Mouse (Mus musculus) neutrophil, adult 59 days (primary cell): ENCODE data around the gene Fam184b. TPM values are rescaled to one million over a fixed set of nuclear protein-coding genes. Genes with fewer than 3 reads are reported as not detected.

Experiments
- total RNA-seq, 2 experiments: library from RNA; stranded (reverse); gene quantifications; 1 replicate in 1 of 2; 2 replicates in 1 of 2; pipeline ENCODE4 v1.2.4; 2023

The Fam184b gene
- total RNA-seq, result under 1 TPM in 1 of 2 experiments, not detected in 1; 0.16 TPM

DNA sequence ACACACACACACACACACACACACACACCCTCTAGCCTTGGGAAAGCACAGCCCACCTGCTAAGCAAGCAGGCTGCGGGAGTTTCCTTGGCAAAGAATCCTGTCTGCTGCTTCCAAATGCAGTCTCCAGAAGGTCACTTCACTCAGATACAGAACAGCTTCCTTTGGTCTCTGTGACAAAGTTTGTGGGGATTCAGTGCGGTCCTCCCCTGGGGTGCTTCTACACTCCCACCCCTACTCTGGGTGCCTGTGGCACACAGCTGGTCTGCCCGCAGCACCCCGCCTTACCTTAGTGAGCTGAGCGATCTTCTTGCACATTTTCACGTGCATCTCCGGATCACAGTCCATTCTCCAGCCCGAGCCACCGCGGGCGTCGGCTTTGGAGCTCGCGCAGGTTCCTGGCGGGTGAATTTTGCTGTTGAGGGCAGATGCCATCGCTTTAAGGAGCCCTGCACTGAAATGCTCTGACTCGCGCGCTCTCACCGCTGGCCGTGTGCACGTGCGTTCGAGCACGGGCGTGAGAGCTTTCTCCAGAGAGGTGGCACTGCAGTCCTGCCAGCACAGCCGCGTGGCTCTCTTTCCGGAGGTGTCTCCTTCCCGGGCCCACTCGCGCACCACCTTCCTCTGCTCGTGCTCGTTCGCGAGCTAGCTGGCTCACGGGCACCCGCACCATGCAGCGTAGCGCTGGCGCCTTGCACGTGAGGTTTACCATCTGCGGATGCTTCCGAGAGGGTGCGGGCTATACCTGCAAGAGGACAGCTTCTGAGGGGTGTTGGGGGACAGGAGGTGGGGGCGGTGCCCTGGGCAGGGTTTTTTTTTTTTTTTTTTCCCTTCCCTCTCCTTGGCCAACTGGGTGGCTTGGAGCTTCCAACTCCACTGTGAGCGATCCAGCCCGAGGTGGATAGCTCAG lies at the start of gene Fam184b:
TSS of gene Fam184b (minus strand) at position 809 of the 909 bp plus-strand sequence.

GRCm38 (mm10) chr5:45669598-45670279 lies 30.3 kb upstream of the Fam184b start, which contains the start of gene Ncapg:
TSS of gene Ncapg (plus strand) at chr5:45669919.

DNA sequence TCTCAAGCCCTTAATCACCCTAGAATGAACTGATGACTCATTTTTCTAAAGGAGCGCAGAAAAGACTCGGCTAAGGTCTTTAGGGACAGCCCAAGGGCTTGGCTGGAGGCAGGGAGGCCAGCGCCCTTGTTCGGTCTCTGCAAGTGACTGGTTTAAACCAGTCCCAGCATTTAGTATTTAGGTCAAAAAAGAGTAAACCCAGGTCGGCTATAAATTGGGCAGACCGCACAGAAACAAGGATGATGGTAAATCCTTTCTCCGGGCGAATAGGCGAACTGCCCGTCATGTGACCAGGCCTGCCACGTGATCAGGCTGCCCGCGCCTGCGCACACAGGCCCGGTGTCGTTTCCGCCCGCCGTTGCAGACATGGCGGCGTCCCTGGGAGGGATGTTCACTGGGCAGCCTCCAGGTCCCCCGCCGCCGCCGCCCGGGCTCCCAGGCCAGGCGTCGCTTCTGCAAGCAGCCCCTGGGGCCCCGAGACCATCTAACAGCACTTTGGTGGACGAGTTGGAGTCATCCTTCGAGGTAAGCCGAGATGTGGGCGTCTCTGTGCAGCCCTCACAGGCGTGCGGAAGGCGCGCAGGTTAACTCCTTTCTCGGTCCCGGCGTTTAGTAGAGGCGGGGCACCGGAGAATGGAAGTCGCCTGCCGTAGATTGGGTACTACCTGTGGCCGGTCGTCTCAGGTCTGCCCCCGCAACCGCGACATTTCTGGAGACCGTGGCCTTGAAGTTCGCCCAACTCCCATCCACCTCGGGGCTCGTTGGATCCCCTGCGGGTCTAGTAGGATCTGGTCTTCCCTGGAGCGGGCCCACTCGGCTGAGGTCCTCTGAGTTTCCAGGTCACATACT lies 119.2 kb downstream of the Fam184b start, which contains the start of gene Med28:
TSS of gene Med28 (plus strand) at position 270 of the 849 bp plus-strand sequence.

GRCm38 (mm10) chr5:45493191-45494092 lies 146.0 kb downstream of the Fam184b start, which contains the start of gene Lap3:
TSS of gene Lap3 (plus strand) at chr5:45493374.

Other genes starting within 250 kb of the Fam184b start
- gene Qdpr, start 189.4 kb downstream of the Fam184b start, total RNA-seq, result 10 to 100 TPM; 11.6 to 17.2 TPM
- not detected for gene Clrn2, start 185.9 kb downstream of the Fam184b start, total RNA-seq
- gene Lap3, start 146.2 kb downstream of the Fam184b start, total RNA-seq, result 10 to 100 TPM; 16.4 to 25.3 TPM
- 10 to 100 TPM; 52.6 to 53.7 TPM for gene Med28, start 119.4 kb downstream of the Fam184b start, total RNA-seq
- gene Ncapg, start 30.3 kb upstream of the Fam184b start, total RNA-seq, result 10 to 100 TPM; 34.6 to 35.2 TPM
- 10 to 100 TPM; 30.4 to 33.3 TPM for gene Lcorl, start 218.0 kb upstream of the Fam184b start, total RNA-seq